Mouse (Mus musculus): ENCODE data around the gene Clasp2. TPM values are rescaled to one million over a fixed set of nuclear protein-coding genes. Genes with fewer than 3 reads are reported as not detected.
A peak's percentile ranks its signal among the peaks of the same experiment; 100 is the strongest.
"Not testable (repeated sequence)": the region's sequence is repeated elsewhere in the genome, so short reads cannot be mapped to it uniquely, and the experiment has no call there.

Gene Clasp2
- total RNA-seq, 2 experiments from 2014 or later = 37.5 to 47.0 TPM

DNA sequence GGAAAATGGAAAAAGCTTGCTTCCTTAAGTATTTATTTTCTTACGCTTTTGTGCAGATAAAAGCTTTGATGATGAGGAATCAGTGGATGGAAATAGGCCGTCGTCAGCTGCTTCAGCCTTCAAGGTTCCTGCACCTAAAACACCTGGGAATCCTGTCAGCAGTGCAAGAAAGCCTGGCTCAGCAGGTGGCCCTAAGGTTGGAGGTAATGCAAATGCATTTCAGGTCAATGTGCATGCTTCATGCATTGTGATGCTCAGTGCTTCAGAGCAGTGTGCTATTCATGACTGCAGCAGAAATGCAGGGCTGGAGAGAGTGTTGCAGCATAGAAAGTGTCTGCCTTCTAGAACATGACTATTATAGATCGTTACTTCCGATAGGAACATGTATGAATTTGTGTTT is 71.8 kb downstream of the Clasp2 start:
- no peak for ATAC-seq (replicated peaks; ENCODE audit: poor library complexity)

DNA sequence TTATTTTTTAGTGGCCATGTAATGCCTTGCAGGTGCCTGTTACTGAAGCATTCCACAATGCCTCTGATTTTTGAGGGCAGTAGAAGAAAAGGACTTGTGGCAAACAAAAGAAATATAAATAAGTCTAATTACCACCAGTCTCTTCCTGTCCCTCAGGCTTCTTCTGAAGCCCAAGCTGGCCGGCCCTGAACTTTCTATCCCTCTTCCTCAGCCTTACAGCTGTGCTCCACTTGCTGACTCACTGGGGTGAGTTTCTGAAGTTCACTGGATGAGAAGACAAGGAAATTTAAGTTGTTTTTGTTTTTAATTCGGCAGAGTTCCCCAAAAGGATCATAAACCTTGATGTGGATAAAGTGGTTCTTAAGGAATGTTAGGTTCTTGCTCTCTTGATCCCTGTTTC is 74.6 kb downstream of the Clasp2 start:
- ATAC-seq (replicated peaks; ENCODE audit: poor library complexity) = no peak

DNA sequence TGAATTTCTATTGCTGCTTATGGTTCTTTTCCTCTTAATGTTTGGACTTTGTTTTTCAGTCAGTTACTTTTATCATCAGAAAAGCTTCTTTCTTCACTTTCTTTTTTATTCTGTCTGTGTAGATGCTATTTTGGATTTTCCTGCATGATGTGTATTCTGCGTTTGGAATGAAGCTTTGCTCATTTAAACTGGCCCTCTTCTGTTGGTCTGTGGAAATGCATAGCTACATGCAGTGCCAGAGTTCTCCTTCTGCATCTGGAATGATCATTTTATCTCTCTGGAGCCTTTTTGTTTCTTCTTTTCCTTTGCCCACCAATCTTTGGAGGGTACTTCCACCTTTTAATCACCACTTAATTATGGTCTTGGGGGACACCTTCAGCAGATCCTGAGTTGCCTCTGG is 80.9 kb downstream of the Clasp2 start:
- ATAC-seq (replicated peaks; ENCODE audit: poor library complexity) = 0 out of 2 replicates have a peak, but pooled peaks have one; percentile 34

DNA sequence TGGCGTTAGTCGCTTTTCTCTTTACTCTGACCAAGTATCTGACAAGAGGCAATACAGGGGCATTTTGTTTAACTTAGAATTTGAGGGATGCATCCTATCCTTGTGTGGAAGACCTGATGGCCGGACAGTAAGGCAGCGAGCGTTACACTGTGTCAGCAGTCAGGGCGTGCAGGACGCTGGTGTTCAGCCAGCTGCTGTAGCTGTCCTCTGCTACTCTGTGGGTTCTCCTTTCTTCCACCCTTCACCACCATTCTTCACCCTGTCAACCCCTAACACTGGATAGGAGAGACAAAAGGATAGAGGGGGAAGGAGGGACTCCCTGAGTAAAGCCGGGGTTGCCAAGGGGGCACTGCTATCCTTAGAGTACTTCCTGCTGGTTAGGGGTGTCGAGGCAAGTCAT is 87.4 kb downstream of the Clasp2 start:
- no peak for ATAC-seq (replicated peaks; ENCODE audit: poor library complexity)

DNA sequence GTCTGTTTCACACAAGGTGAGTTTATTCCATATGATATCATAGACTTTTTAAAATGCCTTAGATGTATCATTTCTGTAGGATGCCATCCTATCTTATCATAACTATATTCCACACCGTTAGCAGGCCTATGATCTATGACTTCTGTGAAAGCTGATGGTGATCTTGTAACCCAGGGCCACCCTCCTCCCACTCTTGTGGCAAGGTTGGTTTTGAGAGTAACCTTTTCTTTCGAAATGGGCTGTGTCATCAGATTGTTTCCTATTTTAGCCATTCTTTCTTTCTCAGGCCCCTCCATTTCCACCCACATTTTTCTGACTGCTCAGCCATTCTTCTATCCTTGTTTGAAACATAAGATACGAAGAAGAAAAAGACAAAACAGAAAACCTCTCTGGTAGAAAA is 88.9 kb downstream of the Clasp2 start:
- peak; percentile 64 for ATAC-seq (replicated peaks; ENCODE audit: poor library complexity)

DNA sequence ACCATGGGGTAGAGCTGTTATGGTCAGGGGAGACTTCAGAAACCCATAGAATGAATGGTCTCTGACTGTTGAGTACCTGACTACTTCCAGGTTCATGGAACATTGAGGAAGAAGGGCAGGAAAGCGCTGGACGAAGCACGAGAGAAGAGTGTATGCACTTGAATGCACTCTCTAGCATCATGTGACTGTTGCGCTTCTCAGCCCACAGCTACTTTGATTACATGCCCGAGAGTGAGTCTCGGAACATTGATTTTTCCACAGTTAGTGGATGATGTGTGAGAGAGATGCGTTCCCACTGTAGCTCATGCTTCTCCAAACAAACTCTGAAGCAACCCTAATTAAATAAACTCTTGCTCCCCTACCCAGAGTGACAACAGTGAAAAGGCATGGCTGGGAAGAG is 92.2 kb downstream of the Clasp2 start:
- no peak for ATAC-seq (replicated peaks; ENCODE audit: poor library complexity)

DNA sequence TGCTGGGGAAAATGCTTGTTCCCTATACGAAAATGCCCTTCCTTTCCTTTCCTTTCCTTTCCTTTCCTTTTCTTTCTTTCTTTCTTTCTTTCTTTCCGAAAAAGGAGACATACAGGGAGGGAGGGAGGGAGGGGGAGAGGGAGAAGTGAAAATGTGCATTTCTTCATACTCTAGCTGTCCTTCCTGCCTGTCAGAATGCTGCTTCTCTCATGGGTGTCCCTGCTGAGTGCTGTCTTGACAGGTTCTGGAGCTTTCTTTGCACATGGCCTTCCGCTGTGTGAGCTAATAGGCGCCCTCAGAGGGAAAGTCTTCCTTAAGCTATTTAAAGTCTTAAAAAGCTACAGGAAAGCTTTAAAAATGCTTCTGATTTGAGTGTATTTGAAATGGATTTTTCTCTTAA is 95.7 kb downstream of the Clasp2 start:
- ATAC-seq (replicated peaks; ENCODE audit: poor library complexity) = no peak

DNA sequence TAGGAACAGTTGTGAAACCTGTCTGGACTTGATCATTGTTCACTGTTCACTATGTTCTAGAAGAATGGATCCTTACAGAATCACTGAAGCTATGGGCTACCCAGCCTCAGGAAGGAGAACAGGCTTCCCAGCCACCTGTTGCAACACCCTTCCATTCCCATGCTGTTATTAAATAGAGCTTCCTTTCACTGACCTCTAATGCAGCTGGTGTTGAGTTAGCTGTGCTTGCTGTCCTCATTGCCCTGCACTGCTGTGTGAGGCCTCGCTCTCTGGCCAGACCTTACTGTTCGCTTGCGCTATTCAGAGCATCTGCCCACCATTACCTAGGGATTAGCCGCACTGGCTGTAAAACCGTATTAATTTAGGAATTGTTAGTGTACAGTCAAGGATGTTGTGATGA is 96.2 kb downstream of the Clasp2 start:
- 0 out of 2 replicates have a peak, but pooled peaks have one; percentile 23 for ATAC-seq (replicated peaks; ENCODE audit: poor library complexity)

DNA sequence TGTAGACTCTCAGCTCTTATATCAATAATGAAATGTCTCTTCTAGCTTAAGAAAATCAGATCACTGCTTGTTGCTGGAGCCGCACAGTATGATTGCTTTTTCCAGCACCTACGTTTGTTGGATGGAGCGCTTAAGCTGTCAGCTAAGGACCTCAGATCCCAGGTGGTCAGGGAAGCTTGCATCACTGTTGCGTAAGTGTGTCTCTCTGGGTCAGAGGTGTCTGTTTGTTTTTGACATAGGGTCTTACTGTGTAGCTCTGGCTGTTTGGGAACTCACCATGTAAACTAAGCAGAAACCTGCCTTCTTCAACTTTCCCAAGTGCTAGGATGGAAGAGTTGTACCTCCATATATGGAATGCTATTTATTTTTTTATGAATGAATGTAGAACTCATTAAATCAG is 102.8 kb downstream of the Clasp2 start:
- ATAC-seq (replicated peaks; ENCODE audit: poor library complexity) = no peak

DNA sequence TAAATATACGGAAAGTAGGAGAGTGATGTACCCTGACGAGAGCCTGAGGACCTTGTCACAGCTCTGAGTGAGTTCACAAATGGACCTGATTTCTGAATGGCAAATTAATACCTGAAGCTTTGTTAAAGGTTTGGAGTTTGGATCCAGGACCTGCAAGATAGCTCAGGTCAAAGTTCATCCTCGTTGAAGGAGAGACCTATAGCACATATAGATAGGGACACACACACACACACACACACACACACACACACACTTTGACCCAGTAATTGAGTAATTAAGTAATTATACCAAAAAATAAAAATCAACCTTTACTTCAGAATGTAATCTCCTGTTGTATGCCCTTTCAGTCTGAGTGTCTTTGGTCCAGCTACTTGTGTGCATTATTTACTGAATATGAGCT is 114.2 kb downstream of the Clasp2 start:
- no peak for ATAC-seq (replicated peaks; ENCODE audit: poor library complexity)

DNA sequence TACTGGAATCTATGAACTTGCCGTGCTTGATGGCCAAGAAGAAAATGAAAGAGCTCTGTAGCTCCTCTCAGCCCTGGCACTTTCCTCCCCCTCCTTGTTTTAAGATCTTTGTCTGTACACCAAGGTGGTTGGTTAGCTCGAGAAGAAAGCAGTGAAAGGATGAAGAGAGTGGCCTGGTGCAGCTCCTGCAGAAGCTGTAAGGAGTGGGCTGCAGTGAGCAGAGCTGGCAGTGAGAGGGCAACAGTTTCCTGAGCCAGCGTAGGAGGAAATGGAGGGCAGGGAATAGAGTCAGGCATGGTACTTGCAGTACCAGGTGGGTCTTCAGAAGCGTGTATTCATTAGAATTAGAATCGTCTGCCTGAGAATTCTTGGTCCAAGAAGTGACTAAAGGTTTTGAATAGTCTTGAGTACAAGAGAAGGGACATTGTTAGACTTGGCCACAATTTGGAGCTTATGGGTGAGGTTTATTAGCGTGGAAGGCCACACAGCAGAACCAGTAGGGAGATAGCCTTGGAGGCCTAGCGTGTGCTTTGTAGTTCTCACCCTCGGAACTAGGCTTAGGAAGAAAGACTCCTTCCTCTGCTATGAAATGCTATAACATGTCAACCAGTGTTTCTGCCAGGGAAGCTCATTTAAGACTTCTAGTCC is 116.1 kb downstream of the Clasp2 start:
- peak; percentile 9; the same call in 1 of the 2 replicates for ATAC-seq (replicated peaks; ENCODE audit: poor library complexity)

DNA sequence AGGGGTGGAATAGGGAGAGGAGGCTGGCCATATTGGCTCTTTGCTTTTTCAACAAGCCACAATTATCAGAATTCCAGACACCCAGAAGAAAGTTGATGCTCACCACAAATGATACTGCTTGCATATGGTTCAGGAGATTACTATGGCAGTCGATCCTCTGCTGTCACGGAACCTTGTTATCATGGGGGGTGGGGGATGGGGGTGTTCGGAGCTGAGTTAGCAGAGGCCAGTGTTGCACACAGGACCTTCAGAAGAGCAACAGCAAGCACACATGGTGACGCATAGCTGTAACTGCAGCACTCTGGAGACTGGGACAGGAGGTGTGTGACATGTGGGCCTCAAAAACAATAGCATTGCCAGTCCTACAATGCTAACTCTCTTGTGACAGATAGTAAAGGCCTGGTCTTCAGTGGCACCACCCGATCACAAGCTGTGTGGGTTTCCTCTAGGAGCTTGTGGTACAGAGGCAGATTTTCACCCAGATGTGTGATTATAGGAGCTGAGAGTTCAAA is 116.7 kb downstream of the Clasp2 start:
- ATAC-seq (replicated peaks; ENCODE audit: poor library complexity) = peak; percentile 87

DNA sequence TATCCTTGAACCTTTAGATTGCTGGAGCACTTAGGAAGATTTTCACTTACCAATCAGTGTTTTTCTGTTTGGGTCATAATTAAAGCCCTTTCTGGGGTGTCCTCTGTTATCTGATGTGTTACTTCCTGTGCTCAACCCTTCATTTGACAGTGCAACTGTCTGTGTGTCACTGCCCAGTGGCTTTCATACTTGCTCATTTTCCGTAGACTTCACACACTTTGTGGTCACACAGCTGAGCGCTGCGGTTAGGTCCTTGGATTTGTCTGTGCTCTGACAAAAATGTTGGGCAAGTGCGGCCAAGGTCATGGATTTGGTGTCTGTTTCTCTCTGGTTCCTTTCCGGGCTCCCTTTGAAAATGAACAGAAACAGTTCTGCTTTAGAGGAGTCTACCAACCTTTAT is 118.1 kb downstream of the Clasp2 start:
- peak; percentile 62 for ATAC-seq (replicated peaks; ENCODE audit: poor library complexity)

DNA sequence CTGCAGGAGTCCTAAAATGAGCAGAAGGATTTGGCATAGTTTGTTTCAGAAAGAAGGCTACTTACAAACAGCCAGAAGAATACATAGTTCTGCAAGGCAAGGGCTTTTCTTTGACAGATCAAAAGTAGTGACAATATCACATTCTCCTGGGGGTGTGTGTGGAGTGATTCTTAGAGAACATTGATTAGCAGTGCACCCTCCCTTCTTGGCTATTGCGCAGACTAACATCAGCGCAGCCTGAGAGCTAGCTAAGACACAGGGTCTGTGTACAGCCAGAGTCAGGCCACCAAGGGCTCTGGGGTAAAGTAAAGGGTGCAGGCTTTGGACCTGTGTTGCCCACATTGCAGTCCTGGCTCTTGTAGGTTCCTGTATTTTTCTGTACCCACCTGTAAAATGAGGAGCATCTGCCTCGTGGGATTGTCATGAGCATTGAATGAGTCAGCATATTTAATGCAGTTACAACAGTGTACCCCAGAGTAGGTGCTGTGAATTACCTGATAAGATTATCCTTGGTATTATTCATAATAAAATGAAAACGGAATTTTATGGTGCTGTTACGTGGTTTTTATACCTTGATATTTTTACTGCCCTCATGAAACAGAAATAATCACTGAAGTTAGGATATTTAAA is 122.2 kb downstream of the Clasp2 start:
- peak; percentile 59 for ATAC-seq (replicated peaks; ENCODE audit: poor library complexity)

DNA sequence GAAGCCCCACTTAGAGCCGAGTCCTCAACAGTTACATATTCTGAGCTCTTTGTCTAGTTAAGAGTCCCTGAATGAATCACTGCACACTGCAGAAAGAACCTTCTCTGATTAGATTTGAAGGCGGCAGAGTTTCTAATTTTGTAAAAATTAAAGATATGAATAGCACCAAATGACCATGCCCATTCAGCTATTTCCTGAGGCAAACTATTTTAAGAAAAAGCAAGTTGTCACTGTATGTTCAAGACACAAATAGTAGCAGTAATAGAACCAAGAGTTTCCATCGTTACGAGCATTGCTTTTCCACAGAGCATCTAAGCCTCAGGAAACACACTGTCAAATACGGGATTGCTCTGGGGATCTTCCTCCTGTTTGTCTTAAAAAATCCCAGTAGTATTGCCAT is 126.7 kb downstream of the Clasp2 start:
- no peak for ATAC-seq (replicated peaks; ENCODE audit: poor library complexity)

DNA sequence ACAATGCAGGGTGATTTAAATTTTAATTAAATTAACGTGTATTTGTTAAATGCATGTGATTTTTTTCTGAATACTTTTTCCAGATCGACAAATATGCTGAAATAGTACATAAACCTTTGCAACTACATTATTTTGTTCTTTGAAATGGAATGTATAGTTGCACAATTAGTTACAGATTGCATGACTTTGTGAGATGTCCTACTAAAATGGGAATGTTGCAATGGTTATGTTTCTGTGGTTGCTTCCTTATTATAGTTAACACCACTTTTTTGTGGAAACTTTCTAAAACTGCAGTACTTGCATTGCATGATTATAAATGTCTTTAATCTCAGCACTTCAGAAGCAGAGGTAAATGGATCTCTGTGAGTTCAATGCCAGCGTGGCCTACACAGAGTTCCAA is 153.6 kb downstream of the Clasp2 start:
- peak; percentile 50; the same call in 1 of the 2 replicates for ATAC-seq (replicated peaks; ENCODE audit: poor library complexity)

DNA sequence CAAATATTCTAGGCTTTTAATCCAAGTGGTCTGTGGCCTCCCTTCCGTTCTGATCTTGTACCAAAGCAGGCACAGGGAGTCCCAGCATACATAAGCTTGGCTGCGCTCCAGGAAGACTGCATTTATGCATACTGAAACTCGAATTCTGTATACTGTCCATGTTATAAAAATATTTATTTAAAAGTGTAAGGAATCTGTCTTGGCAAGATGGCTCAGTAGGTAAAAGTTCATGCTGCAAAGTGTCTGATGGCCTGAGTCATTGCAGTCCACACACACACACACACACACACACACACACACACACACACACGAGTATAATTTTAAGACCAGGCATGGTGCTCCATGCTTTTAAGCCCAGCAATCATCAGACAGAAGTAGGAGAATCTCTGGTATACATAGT is 161.9 kb downstream of the Clasp2 start:
- ATAC-seq (replicated peaks; ENCODE audit: poor library complexity) = no peak

DNA sequence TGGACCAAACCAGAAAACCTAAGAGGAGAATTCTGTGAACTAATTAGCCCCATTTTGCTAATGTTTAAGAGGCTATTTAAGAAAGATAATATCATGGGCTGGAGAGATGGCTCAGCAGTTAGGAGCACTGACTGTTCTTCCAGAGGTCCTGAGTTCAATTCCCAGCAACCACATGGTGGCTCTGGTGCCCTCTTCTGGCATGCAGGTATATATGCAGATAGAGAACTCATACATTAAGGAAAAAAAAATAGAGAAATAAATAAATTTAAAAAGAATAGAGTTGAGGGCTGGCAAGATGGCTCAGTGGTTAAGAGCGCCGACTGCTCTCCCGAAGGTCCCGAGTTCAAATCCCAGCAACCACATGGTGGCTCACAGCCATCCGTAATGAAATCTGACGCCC is 163.0 kb downstream of the Clasp2 start:
- ATAC-seq (replicated peaks; ENCODE audit: poor library complexity) = not testable (repeated sequence)

DNA sequence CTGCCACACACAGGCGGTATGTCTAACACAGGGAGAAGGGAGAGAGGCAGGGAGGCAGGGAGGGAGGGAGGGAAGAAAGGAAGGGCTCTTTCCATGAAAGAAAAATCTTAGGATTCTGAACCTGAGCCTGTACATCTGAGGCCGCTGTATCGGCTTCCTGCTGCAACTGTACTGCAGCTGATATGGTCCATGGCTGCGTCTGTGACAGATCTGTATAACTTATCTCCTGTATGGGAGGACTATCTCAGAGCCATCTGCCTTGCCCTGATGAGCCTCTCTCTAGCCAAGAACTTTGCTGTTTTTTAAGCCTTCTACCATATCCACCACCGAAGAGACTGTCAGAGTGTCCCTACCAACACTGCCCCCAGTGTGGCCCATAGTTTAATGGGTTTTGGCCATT is 174.5 kb downstream of the Clasp2 start:
- ATAC-seq (replicated peaks; ENCODE audit: poor library complexity) = peak; percentile 79

DNA sequence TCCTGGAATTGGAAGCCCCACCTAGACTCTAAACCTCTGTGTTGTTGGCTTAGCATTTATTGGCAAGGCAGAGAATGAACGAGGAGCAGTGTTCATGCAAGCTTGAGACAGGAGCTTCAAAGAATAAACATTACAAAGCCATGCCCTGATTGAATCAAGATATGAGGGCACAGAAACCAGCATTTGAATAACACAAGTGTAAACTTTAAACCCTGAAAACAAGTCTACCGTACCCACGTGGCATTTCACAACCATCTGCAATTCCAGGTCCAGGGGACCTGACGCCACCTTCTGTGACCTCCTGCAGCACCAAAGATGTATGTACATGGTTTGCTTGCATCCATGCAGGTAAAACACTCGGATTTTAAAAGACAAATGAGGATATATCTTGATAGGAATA is 181.4 kb downstream of the Clasp2 start:
- ATAC-seq (replicated peaks; ENCODE audit: poor library complexity) = no peak

DNA sequence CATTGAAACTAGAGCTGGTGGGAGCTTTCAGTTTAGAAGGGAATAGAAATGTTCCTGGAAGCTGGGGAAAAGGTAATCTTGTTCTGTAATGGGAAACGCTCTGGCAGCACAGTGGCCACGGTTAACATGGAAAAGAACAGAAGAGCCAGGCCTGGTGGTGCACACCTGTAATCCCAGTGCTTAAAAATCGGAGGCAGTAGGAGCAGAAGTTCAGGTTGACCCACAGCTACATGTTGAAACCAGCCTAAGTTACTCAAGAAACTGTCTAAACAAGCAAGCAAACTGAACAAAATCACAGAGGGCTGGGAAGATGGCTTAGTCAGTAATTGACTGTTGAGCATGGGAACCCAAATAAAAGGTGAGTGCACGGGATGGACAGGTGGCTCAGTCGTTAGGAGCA is 183.6 kb downstream of the Clasp2 start:
- ATAC-seq (replicated peaks; ENCODE audit: poor library complexity) = no peak

DNA sequence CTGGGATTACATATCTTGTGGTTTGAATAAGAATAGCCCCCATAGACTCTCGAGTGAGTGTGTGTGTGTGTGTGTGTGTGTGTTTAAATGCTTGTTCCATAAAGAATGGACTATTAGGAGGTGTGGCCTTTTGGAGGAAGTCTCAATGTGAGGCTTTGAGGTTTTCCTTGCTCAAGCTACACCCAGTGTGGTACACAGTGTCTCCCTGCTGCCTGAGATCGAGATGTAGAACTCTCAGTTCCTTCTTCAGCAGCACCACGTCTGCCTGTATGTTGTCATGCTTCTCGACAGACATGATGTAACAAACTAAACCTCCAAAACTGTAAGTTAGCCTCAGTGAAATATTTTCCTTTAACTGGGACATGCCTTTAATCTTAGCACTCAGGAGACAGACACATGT is 187.3 kb downstream of the Clasp2 start:
- peak; percentile 61 for ATAC-seq (replicated peaks; ENCODE audit: poor library complexity)

DNA sequence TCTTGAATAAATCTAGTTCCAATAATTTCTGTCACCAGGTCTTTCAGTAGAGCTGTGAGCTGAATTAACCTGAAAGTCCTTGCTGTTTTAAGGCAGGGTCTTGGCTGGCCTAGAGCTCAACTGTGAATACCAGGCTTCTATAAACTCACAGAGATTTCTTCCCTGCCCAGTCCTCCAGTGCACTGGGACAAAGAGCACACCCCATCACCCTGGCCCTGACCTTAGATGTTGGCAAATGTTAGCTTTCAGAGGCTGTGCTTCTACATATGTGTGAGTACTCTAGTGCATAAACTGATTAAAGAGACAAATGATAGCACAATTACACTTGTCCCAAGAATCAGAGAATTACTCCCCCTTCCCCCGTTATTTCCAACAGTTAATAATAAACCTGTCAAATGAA is 188.4 kb downstream of the Clasp2 start:
- no peak for ATAC-seq (replicated peaks; ENCODE audit: poor library complexity)

All from megakaryocyte progenitor cell, adult 5-6 weeks (primary cell).